Mouse (Mus musculus): Measurements from ENCODE around the gene Dnmt1. TPM values are rescaled to one million over a fixed set of nuclear protein-coding genes. Genes with fewer than 3 reads are reported as not detected.

Gene Dnmt1
- polyA plus RNA-seq (2015; fragmentation: Nextera tagmentation; extraction: Ambion mirVana) = 20.2 and 26.5 TPM in 2 replicates

DNA sequence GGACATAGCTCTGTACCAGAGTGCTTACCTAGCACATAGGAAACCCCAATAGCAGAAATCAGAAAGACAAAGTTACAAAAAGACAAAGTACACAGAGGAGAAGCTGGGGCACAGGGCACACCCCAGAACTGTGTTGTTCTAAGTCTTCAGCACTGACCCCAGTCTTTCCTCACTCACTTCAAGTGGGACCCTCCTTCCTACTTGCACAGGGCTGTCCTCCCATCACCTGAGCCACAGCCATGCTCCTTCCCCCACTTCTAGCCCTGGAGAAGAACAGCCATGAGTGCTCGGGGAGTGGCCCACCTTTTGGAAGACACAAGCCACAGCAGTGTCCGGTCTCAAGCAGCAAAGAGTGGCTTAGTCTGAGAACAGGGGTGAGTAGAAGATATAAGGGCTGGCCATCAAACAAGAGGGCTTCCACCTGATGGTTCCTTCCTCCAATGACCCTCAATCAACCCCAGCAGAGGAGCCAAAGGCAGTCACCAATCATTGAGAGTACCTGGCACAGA, at the start of gene Dnmt1:
Dnmt1 (minus strand) TSS at position 459 of the 509 bp plus-strand sequence.

DNA sequence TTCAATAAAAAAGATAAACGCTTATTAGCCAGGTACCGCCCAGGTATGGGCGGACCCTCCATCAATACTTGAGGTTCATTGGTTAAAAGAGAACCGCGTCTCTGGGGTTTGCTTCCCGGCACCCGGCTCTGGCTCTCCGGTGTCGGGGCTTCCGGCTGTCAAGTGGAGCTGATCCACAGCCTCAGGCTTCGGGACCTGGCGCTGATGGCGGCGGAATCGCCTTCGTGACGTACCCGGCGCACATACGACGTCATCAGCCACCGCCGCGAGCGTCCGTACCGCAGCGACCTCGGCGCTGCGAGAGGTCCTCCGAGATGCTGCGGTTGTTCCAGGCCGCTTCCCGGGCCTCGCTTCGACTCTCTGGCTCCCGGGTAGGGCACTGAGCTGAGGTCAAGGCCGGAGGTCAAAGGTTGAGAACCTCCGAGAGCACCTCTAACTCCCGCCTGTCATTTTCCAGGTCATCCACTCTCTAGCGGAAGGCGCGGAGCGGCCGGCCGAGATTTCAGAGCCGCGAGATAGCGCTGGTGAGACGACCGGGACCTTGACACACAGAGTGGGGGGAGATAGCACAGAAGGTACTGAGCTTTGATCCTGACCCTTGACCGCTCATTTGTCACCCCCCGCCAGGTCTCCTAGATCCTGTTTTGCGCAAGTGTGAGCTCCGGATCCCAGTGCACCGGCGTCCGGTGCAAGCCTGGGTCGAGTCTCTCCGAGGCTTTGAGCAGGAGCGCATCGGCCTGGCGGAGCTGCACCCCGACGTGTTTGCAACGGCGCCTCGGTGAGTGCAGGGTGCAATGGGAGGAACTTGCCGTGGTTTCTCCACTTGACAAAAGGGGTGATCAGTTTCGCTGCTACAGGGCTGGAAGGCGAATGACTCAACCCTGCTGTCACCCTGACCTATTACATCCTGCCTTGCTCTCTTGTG, 43.2 kb upstream of the Dnmt1 start, which contains the start of gene Mrpl4:
Mrpl4 (plus strand) TSS at position 112 of the 925 bp plus-strand sequence.

GRCm38 (mm10) chr9:20976216-20976960, 16.7 kb upstream of the Dnmt1 start, which contains the start of gene S1pr2:
Gene S1pr2 (minus strand): TSS chr9:20976781.

GRCm38 (mm10) chr9:20898511-20899073, 61.1 kb downstream of the Dnmt1 start, which contains the start of gene Eif3g:
Gene Eif3g (minus strand): TSS chr9:20898623.

DNA sequence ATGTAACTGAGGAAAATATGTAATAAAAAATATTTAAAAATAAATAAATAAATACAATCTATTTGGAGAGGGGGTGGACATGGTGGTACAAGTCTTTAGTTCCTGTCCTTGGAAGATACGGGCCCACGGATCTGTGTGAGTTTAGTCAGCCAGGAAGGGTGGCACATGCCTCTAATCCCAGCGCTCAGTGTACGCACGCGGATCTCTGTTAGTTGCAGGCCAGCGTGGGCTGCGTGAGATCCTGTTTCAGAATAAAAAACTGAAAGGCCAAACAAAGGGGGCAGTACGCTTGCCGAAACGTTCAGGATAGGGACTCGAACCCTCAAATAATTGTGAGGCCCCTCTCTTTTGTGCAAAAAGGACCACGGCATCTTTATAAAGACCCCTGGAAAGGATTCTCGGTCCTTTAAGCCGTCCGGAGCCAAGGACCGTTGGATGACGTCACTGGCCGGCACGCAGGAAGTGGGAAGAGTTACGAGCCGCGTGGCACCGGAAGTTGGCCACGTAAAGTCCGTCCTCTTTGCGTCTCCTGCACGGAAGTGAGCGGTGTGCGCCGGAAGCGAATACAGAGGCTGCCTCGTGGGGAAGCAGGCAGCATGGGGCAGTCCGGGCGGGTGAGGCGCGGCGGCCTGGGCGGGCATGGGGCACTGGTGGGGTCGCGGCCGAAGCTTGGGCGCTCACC, 71.8 kb downstream of the Dnmt1 start, which contains the start of gene Ppan:
Ppan (plus strand) TSS at position 472 of the 682 bp plus-strand sequence.

DNA sequence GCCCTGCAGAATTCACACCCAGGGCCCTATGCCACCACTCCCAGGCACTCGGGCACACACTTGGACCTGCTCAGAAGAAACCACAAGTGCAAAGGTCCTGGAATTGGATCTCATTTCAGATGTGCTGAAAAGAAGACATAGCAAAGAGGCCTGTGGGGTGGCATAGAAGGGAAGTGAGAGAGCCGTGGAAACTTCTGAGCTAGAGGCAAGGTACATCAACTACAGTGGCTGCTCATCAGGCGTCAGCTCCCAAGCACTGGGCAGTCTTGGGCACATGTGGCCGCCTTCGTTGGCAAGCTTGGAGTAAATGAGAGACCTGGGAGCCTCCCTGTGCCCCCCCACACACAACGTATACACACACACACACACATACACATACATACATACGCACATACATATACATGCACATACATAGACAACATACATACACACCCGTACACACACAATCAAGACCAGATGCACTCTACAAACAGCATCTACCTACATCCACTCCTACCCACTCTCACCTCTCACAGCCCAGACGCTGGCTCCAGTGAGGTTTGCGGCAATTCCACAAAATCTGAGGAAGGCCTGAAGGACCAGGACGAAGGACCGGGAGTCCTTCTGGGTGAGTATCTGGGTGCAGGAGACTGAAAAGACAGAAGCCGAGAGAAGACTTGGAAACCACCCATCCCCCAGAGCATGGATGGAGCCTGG, 80.4 kb downstream of the Dnmt1 start, which contains the start of gene Angptl6:
Angptl6 (minus strand) TSS at position 631 of the 696 bp plus-strand sequence.

GRCm38 (mm10) chr9:20868448-20869001, 91.2 kb downstream of the Dnmt1 start, which contains the start of gene A230050P20Rik:
Gene A230050P20Rik (plus strand): TSS chr9:20868642.

Small RNAs within 50 kb of the gene (microRNA-seq; reads per million reads assigned to microRNA genes)
- not detected for gene Mir7081 (ENCODE audit: borderline replicate concordance, insufficient number of aligned reads)

Other genes starting within 250 kb of the Dnmt1 start
- gene Olfm2, start 213.5 kb downstream of the Dnmt1 start, polyA plus RNA-seq (2015; fragmentation: Nextera tagmentation; extraction: Ambion mirVana) = 10.1 and 30.7 TPM in 2 replicates
- gene Col5a3, start 144.8 kb downstream of the Dnmt1 start, polyA plus RNA-seq (2015; fragmentation: Nextera tagmentation; extraction: Ambion mirVana) = 20.4 and 60.9 TPM in 2 replicates
- not detected in 2 replicates for gene Rdh8, start 141.4 kb downstream of the Dnmt1 start, polyA plus RNA-seq (2015; fragmentation: Nextera tagmentation; extraction: Ambion mirVana)
- gene A230050P20Rik, start 91.2 kb downstream of the Dnmt1 start, polyA plus RNA-seq (2015; fragmentation: Nextera tagmentation; extraction: Ambion mirVana) = 12.4 and 27.2 TPM in 2 replicates
- gene Angptl6, start 80.2 kb downstream of the Dnmt1 start, polyA plus RNA-seq (2015; fragmentation: Nextera tagmentation; extraction: Ambion mirVana) = 3.2 and 3.9 TPM in 2 replicates
- 26.7 and 36.0 TPM in 2 replicates for gene Ppan, start 71.7 kb downstream of the Dnmt1 start, polyA plus RNA-seq (2015; fragmentation: Nextera tagmentation; extraction: Ambion mirVana)
- 160 and 181 TPM in 2 replicates for gene Eif3g, start 61.3 kb downstream of the Dnmt1 start, polyA plus RNA-seq (2015; fragmentation: Nextera tagmentation; extraction: Ambion mirVana)
- 25.8 and 29.4 TPM in 2 replicates for gene S1pr2, start 16.9 kb upstream of the Dnmt1 start, polyA plus RNA-seq (2015; fragmentation: Nextera tagmentation; extraction: Ambion mirVana)
- 98.2 and 154 TPM in 2 replicates for gene Mrpl4, start 42.9 kb upstream of the Dnmt1 start, polyA plus RNA-seq (2015; fragmentation: Nextera tagmentation; extraction: Ambion mirVana)
- 10.3 TPM in 2 replicates for gene Icam1, start 56.1 kb upstream of the Dnmt1 start, polyA plus RNA-seq (2015; fragmentation: Nextera tagmentation; extraction: Ambion mirVana)
- 4.3 and 5.4 TPM in 2 replicates for gene Icam4, start 69.5 kb upstream of the Dnmt1 start, polyA plus RNA-seq (2015; fragmentation: Nextera tagmentation; extraction: Ambion mirVana)
- 0.15 and 0.16 TPM in 2 replicates for gene Icam5, start 72.2 kb upstream of the Dnmt1 start, polyA plus RNA-seq (2015; fragmentation: Nextera tagmentation; extraction: Ambion mirVana)
- gene Zglp1, start 107.2 kb upstream of the Dnmt1 start, polyA plus RNA-seq (2015; fragmentation: Nextera tagmentation; extraction: Ambion mirVana) = 0.48 TPM in 1 of 2 replicates, not detected in the other
- 0.19 and 0.25 TPM in 2 replicates for gene Gm49373, start 113.2 kb upstream of the Dnmt1 start, polyA plus RNA-seq (2015; fragmentation: Nextera tagmentation; extraction: Ambion mirVana)
- gene Fdx1l, start 113.7 kb upstream of the Dnmt1 start, polyA plus RNA-seq (2015; fragmentation: Nextera tagmentation; extraction: Ambion mirVana) = 60.5 and 68.4 TPM in 2 replicates
- gene Gm38431, start 132.1 kb upstream of the Dnmt1 start, polyA plus RNA-seq (2015; fragmentation: Nextera tagmentation; extraction: Ambion mirVana) = 0.91 and 1.2 TPM in 2 replicates
- gene Raver1, start 132.1 kb upstream of the Dnmt1 start, polyA plus RNA-seq (2015; fragmentation: Nextera tagmentation; extraction: Ambion mirVana) = 25.9 and 31.4 TPM in 2 replicates
- gene Tyk2, start 171.4 kb upstream of the Dnmt1 start, polyA plus RNA-seq (2015; fragmentation: Nextera tagmentation; extraction: Ambion mirVana) = 5.3 and 10.8 TPM in 2 replicates
- gene Cdc37, start 190.1 kb upstream of the Dnmt1 start, polyA plus RNA-seq (2015; fragmentation: Nextera tagmentation; extraction: Ambion mirVana) = 163 and 197 TPM in 2 replicates
- gene Pde4a, start 205.8 kb upstream of the Dnmt1 start, polyA plus RNA-seq (2015; fragmentation: Nextera tagmentation; extraction: Ambion mirVana) = 3.1 and 5.1 TPM in 2 replicates

Measured in adrenal gland, postnatal 0 days (tissue).